Mouse (Mus musculus) heart, adult 2 months (tissue): ENCODE data around the gene Manba. TPM values are rescaled to one million over a fixed set of nuclear protein-coding genes. Genes with fewer than 3 reads are reported as not detected.
A peak's percentile ranks its signal among the peaks of the same experiment; 100 is the strongest.

Experiments
- DNase-seq, 2 experiments: peaks; one replicate each; pipeline ENCODE4 v3.0.0; 2021
- H3K27ac ChIP-seq: fragments of 200-600 bp; 2 replicates; pipeline ENCODE4 v1.8.1; 2022
- H3K27me3 ChIP-seq: fragments of 200-500 bp; 2 replicates; pipeline ENCODE4 v1.6.1; 2012; ENCODE audit warnings: mild to moderate bottlenecking, low read length, inconsistent platforms, mixed read lengths; ENCODE audit not compliant: control insufficient read depth, insufficient read depth
- H3K36me3 ChIP-seq: fragments of 200-500 bp; 2 replicates; pipeline ENCODE4 v1.6.1; 2012; ENCODE audit warnings: low read length, inconsistent platforms; ENCODE audit not compliant: control insufficient read depth, insufficient read depth
- H3K4me1 ChIP-seq: fragments of 200-500 bp; 2 replicates; pipeline ENCODE4 v1.6.1; 2011; ENCODE audit warnings: low read length; ENCODE audit not compliant: control insufficient read depth, insufficient read depth
- H3K4me3 ChIP-seq: fragments of 200-600 bp; 2 replicates; pipeline ENCODE4 v1.8.1; 2022
- H3K79me2 ChIP-seq: fragments of 200-500 bp; replicated peaks from 2 replicates; pipeline ENCODE4 v1.6.1; 2012; ENCODE audit warnings: mild to moderate bottlenecking, inconsistent platforms, low read length, moderate library complexity, mixed read lengths; ENCODE audit not compliant: control insufficient read depth, insufficient read depth
- H3K9ac ChIP-seq: fragments of 200-500 bp; 2 replicates; pipeline ENCODE4 v1.6.1; 2012; ENCODE audit warnings: low read depth, mild to moderate bottlenecking, control low read depth, inconsistent platforms, low read length, mixed read lengths
- CTCF ChIP-seq: fragments of 200-600 bp; IDR thresholded peaks from 2 replicates; pipeline ENCODE4 v1.8.1; 2022; ENCODE audit warnings: antibody characterized with exemption, mild to moderate bottlenecking, moderate library complexity
- EP300 ChIP-seq: fragments of 200-500 bp; IDR thresholded peaks from 2 replicates; pipeline ENCODE4 v1.6.1; 2011; ENCODE audit warnings: low read depth, low read length, control low read depth; ENCODE audit not compliant: insufficient read depth
- POLR2A ChIP-seq: fragments of 200-500 bp; IDR thresholded peaks from 2 replicates; pipeline ENCODE4 v1.6.1; 2011; ENCODE audit warnings: mild to moderate bottlenecking, low read depth, low read length, control low read depth; ENCODE audit not compliant: insufficient read depth
- WGBS: fragments of 180-500 bp; shearing (Covaris S2); methylation state at CpG from one replicate; pipeline ENCODE4 v1.1.7; 2018; 5-methylcytosine and 5-hydroxymethylcytosine counted together
- intact Hi-C: fragments of 180-260 bp; cut with DNase I; formaldehyde crosslinking; loops from one replicate; pipeline ENCODE4 v1.15.1; 2025
- polyA plus RNA-seq: library from polyadenylated mRNA; depleted of rRNA; stranded (reverse); fragments of >200 nt; gene quantifications from 2 replicates; pipeline ENCODE4 v1.2.3, GENCODE M21; 2012; rRNA removed
- total RNA-seq, 2 experiments: library from RNA; stranded (reverse); gene quantifications; 2 replicates each; pipeline ENCODE4 v1.2.3; 2021

Manba gene
- total and polyA plus RNA-seq, 3 experiments = 8.2 to 16.4 (median 15.7) TPM

DNA sequence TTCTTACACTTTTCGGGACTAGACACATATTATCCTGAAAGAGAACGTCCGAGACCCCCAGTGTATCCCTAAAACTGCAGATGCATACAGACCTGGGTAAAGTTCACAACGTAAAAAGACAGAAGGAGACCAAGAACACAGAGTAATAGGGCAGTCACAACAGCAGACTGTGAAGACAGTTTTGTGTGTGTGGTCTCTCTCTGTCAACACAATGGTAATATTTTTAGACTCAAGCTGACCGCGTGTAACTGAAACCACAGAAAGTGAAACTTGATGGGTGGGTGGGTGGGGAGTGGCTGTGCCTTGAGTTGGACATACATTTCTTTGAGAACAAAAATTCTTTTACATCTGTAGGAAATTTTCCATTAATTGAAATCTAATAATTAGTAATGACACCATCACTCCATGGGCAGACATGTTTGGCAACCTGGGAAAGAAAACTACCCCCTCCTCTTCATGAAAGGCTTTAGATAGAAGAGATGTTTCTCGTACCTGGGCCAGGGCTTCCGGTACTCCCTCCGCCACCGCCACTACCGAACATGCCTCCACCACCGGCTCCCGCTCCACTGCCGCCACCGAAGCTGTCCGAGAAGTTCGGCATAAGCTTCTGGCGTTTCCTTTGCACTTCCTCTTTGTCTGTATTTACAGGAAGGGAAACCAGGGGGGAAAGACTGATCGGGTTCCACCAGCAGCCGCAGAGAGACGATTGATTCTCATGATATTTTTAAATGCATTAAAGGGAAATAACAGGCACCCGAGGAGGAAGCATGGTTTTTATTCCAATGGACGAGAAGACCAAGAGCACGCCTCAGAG lies 122.5 kb downstream of the Manba start:
- no peaks in the 10 kb centered on the region for H3K27me3 ChIP-seq
- H3K9ac ChIP-seq = peak overlapping the region; percentile 63
- peak overlapping the region; percentile 84 for H3K27ac ChIP-seq
- peak; percentile 51 to 59 for DNase-seq
- intact Hi-C loops = loop anchor here (2.0 kb wide), 1 partner anchor 83 kb away; the partner anchor contains the start of gene Nfkb1
- H3K36me3 ChIP-seq = peaks cover 24% of the 10 kb centered on the region
- H3K4me1 ChIP-seq = peaks cover 9% of the 10 kb centered on the region
- 47% methylated on average over 24 of the region's 24 CpGs for WGBS
- TF ChIP-seq CTCF = no peak
- TF ChIP-seq EP300 = no peak
- no peak for TF ChIP-seq POLR2A
- H3K79me2 ChIP-seq = no peaks in the 10 kb centered on the region
- H3K4me3 ChIP-seq = peak overlapping the region; percentile 54

- Histone ChIP-seq H3K27me3 (no peaks in the 10 kb centered on the region), H3K4me3 (no peak overlapping the region), H3K79me2 (no peaks in the 10 kb centered on the region), H3K27ac (no peak overlapping the region), H3K4me1 (peaks cover 4% of the 10 kb centered on the region), H3K9ac (no peak overlapping the region), H3K36me3 (peaks cover 13% of the 10 kb centered on the region)
- TF ChIP-seq EP300 (no peak), POLR2A (no peak), CTCF (no peak)
- WGBS = 55% methylated on average over 3 of the region's 3 CpGs
- intact Hi-C loops = no loop called here
- DNase-seq = no peak
Observed at GRCm38 (mm10) chr3:135610221-135610620, 124.8 kb downstream of the Manba start.

DNA sequence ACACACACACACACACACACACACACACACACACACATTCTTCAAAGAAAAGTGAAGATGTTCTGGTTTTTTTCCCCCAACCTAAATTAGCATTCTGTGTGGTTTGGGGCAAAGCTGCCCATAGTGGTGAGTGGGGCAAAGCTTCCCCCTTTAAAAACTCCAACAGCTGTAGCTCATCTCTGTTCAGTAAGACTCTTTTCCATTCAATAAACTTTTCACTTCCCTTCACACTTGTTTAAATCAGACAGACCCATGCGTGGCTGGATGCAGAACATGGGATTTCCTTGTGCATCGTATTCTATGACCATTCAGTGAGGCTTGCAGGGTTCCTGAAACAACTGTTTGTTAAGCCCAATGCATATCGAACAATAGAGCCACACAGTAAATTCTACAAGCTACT lies 129.0 kb downstream of the Manba start:
- Histone ChIP-seq H3K4me1 (no peaks in the 10 kb centered on the region), H3K9ac (no peak overlapping the region), H3K36me3 (peaks cover 2% of the 10 kb centered on the region), H3K4me3 (no peak overlapping the region), H3K79me2 (no peaks in the 10 kb centered on the region), H3K27me3 (no peaks in the 10 kb centered on the region), H3K27ac (no peak overlapping the region)
- TF ChIP-seq EP300 = no peak
- TF ChIP-seq CTCF = no peak
- no peak for TF ChIP-seq POLR2A
- intact Hi-C loops = no loop called here
- 89% methylated on average over 3 of the region's 3 CpGs for WGBS
- no peak for DNase-seq

GRCm38 (mm10) chr3:135616730-135617129 lies 131.3 kb downstream of the Manba start:
- H3K9ac ChIP-seq = no peak overlapping the region
- H3K27me3 ChIP-seq = no peaks in the 10 kb centered on the region
- no peaks in the 10 kb centered on the region for H3K79me2 ChIP-seq
- H3K4me1 ChIP-seq = no peaks in the 10 kb centered on the region
- H3K27ac ChIP-seq = no peak overlapping the region
- no peak for DNase-seq
- peaks cover 2% of the 10 kb centered on the region for H3K36me3 ChIP-seq
- intact Hi-C loops = no loop called here
- TF ChIP-seq POLR2A (no peak), EP300 (no peak), CTCF (no peak)
- 73% methylated on average over 7 of the region's 7 CpGs for WGBS
- no peak overlapping the region for H3K4me3 ChIP-seq

Other genes starting within 250 kb of the Manba start
- 1 to 10 TPM; 3.3 to 4.8 TPM for gene Bdh2, start 204.4 kb upstream of the Manba start, total RNA-seq
- 0.91 and 1.6 TPM in 2 replicates for gene Bdh2, start 204.4 kb upstream of the Manba start, polyA plus RNA-seq
- under 1 TPM; 0.20 to 0.44 TPM for gene Slc9b2, start 177.9 kb upstream of the Manba start, total RNA-seq
- 0.10 and 0.15 TPM in 2 replicates for gene Slc9b2, start 177.9 kb upstream of the Manba start, polyA plus RNA-seq
- gene Slc9b1, start 137.6 kb upstream of the Manba start, total RNA-seq = under 1 TPM in 1 of 2 experiments, not detected in 1; 0.29 TPM
- 0.04 TPM in 1 of 2 replicates, not detected in the other for gene Slc9b1, start 137.6 kb upstream of the Manba start, polyA plus RNA-seq
- gene Cisd2, start 61.7 kb upstream of the Manba start, total RNA-seq = 10 to 100 TPM; 47.1 to 55.0 TPM
- 20.6 and 31.4 TPM in 2 replicates for gene Cisd2, start 61.7 kb upstream of the Manba start, polyA plus RNA-seq
- gene Ube2d3, start 47.5 kb upstream of the Manba start, total RNA-seq = 100 to 1,000 TPM; 357 to 416 TPM
- gene Ube2d3, start 47.5 kb upstream of the Manba start, polyA plus RNA-seq = 285 and 532 TPM in 2 replicates
- gene Nfkb1, start 205.9 kb downstream of the Manba start, total RNA-seq = 10 to 100 TPM; 33.5 to 33.6 TPM
- 44.4 and 57.3 TPM in 2 replicates for gene Nfkb1, start 205.9 kb downstream of the Manba start, polyA plus RNA-seq